Mouse (Mus musculus): ENCODE results near the gene Ugt1a7c.

Ugt1a7c gene

DNA sequence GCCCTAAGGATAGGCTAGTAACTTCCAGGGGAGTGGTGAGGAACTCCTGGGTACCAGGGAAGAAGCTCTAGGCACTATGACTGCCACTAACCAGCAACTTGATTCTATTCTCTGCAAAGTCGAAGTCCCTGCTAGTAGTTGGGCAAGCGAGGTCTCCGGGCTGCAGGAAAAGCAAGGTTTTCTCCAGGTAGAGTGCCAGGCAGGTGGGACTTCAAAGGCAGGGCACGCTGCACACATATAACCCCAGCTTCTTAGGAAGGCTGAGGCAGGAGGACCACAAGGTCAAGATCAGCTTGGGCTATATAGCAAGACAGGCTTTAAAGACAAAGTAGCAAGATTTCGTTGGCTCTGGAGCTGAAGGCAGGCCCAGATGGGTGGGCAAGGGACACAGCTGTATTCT lies 168.9 kb downstream of the Ugt1a7c start:
- DNase-seq: no peak

DNA sequence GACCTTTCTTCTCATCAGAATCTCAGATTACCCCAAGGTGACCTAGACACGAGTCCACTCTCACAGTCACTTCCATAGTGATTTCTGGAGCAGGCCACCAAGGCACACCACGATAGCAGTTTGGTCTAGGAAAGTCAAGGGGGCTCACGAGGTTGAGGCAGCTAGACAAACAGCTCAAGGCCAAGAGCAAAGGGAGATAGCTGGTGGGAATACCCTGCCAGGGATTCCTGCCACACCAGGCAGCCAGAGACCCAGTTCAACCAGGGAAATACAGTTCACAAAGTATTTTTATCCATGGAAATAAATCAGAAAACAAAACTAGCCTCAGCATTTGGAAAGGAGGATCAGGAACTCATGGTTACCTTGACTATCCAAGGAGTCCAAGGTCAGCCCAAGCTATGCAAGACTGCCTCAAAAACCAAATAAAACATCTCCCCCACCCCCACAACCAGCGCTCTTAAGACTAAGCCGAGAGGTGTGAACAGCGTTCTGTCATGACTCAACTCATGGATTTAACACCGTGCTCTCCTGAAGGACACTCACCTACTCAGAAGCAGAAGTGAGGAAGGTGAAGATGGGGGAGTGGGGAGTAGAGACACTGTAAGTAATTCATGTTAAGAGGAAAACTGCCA lies 169.5 kb downstream of the Ugt1a7c start:
- no peak for DNase-seq

DNA sequence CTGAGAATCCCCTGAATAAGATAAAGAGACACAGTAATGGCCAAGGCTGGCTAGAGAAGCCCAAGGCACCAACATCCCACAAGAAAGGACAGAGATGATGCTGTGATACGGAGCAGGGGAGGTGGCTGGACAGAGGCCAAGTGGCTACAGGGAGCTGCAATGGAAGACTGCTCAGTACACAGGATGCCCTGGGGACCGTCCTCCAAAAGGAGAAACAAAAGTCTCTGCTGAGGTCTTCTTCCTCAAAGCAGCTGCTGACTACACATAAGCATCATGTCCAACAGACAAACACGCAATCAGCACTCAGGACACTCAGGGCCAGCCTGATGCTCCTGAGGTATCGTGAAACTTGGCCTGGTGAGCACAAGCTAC lies 170.0 kb downstream of the Ugt1a7c start:
- DNase-seq: peak in 1 of 2 experiments; percentile 61

DNA sequence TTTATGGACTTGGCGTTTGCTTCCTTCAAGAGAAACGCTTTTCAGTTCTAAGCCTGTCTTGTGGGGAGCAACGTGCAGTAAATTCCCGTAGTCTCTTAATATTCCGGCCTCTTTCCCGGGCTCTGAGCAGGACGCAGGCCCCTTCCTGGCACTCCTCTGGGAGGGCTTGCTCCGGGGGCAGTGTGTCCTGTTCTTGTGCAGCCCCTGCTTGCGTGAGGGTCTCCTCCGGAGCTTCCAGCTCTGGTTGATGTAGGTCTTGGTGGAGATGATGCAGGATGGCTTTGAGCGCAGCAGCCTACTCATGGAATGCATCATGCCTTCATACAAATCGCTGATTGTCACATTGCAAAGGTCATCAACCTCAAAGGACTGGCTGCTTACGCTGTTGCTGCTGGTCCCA lies 171.3 kb downstream of the Ugt1a7c start:
- no peak for DNase-seq

DNA sequence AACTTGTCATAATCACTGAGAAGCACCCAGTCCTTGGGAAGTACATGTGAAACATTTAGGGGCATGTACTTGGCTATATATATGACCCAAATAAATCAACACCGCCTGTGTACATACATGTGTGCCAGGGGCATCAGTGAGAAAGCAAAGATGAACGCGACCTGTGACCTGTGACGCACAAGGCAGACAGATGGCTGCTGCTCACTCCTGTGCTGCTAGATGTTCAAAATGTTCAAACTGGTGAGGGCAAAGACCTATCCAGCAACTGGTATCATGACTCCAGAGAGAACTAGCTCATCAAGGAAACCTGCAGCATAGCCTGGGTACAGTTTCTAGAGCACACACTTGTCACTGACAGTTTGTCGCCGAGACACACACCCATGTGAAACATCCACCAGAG lies 172.6 kb downstream of the Ugt1a7c start:
- no peak for DNase-seq

DNA sequence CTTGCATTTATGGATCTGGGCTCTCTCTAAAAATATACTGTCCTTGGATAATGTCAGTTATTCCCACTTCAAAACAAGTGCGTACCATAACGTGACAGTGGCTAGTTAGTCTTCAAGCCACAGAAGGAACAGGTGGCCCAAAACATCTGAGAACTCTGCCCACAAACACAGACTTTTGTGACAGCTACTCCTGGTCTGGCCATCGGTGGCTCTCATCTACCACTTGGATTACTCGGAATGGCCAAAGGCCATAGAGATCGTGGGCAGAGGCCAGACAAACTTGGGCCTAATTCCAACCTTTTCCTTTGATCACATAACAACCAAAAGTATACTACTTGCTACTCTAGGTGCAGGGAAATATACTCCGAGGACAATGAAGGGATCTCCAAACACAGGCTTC lies 173.2 kb downstream of the Ugt1a7c start:
- no peak for DNase-seq

All from cerebellum, postnatal 14 days (tissue).